Mouse (Mus musculus) adrenal gland, postnatal 25 days (tissue): ENCODE data around the gene AB124611. TPM values are rescaled to one million over a fixed set of nuclear protein-coding genes. Genes with fewer than 3 reads are reported as not detected.
"Not testable (repeated sequence)": the region's sequence is repeated elsewhere in the genome, so short reads cannot be mapped to it uniquely, and the experiment has no call there.

Source experiments
- DNase-seq: peaks from one replicate; pipeline ENCODE4 v3.0.0; 2021; ENCODE audit warnings: mixed read lengths
- total RNA-seq: library from RNA; stranded (reverse); gene quantifications from 2 replicates; pipeline ENCODE4 v1.2.3, GENCODE M21; 2021

The AB124611 gene
- total RNA-seq, 1 experiment from 2014 or later: 1.3 TPM

DNA sequence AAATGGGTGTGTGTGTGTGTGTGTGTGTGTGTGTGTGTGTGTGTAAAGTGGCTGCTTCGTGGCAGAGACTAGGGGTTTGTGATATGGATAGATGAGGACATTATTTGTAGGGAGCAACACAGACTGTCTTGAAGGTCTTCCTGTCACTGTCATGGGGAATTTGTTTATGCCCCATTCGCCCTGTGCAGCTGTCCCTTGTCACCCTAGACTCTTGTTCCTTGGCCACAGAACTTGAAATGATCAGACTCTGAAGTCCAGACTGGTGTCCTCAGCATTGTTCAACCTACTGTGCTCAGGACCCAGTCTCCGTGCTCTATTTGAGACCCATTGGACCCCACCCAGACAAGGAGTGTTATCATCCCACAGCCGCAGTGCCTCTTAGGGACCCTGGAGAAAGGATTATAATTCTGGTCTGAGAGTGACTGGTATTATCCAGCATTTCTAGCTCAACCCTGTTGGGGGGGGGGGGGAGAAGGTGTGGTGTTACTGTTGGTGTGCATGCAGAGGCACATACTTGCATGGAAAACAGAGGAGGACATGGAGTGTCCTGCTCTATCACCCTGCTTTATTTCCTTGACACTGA is 39.1 kb downstream of the AB124611 start:
- DNase-seq: no peak

DNA sequence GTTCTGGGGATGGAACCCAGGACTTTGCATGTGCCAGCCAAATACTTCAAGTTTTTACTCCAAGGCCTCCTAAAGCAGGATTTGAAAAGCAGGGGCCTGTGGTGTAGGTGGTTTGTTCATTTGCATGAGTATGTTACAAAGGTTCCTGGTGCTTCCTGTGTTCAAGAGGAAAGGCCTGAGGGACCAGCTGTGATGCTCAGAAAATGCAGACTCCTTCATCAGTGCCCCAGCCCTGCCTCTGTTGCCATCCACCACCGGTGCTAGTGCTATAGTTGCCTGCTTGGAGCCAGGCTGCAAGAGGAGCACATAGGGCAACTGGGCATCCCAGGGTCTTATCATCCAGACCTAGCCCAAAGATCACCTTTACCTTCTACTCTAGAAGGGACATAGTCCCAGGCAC is 40.6 kb downstream of the AB124611 start:
- DNase-seq: no peak

DNA sequence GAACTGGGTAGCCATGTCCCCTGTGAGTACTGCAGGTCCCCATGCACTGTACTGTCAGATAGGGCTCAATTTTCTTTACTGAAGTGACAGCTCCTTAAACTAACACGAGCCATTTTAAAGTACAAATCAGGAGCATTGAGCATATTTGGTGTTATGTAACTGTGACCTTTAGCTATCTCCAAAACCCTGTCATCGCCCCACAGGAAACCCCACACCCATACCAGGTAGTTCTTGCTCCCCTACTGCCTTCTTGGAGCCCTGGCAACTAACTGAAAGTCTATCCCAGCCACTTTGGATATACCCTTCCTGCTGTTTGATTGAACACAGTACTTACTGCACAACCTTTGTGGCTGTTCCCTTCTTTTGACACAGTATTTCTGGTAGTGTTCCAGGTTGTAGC is 41.1 kb downstream of the AB124611 start:
- no peak for DNase-seq

DNA sequence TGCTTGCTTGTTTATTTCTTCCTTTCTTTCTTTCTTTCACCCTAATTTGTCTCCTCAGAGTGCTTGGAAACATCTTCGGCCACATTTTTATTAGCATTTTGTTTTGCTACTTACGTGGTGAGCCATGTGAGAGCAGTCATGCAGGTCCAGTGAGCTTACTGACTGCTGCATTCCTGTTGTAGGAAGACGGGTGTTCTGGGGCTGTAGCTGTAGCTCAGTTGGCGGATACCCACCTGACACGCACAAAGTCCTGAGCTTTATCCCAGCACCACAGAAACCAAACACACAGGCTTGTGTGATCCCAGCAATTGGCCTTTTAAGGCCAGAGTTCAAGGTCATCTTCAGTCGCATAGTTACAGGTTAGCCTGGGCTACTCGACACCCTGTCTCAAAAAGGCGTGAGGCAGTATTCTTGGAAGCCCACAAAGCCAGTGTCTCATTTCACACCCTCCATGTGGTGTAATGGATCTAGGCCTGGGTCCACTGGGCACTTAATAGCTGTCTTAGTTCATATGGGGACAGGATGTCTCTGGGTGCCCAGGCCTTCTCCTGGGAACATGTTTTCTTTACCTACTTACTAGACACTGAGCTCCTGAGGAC is 42.8 kb downstream of the AB124611 start:
- no peak for DNase-seq

DNA sequence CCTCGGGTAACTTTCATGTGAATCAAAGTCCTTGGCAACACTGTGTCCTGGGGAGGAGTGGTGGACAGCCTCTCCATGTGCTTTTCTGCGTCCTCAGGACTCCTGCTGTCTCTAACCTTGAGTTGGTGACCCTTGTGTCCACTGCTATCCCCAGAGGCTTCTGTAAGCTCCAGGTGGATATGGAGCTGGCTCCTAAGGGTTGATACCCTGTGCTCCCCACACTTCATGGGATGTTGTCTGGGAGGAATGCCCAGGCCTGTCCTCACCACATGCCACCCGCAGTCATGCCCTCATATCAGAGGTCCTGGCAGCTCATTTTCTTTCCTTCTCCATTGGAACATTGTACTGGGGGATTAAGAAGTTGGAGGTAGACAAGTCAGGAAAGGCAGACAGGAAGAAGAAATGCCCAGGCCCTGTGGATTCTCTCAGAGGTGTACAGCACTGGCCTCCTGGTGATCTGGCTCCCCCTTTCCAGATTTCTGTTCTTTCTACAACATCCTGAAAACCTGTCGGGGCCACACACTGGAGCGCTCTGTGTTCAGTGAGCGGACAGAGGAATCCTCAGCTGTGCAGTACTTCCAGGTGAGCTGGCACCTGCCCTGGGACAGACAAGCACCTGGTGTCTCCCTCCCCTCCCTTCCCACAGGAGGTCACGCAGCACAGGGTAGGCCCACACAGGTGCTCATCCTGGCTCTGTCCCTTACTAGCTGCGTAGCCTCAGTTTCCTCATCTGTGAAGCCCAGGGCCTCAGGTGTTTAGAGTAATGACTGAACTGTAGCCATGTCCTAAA is 48.2 kb downstream of the AB124611 start:
- DNase-seq: no peak

DNA sequence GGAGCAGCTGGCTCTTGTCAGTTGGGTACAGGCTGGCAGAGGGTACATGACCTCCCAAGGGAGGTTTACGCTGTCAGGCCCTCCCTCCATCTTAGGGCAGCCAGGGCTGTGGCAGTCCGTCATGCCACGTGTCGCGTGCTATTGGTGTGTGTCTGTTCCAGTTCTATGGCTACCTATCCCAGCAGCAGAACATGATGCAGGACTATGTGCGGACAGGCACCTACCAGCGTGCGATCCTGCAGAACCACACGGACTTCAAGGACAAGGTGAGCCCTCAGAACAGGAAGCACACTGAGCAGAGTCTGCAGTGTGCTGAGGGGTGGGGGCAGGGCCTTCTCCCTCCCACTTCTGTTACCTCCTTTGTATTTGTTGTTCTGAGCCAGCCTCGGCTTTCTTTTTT is 49.3 kb downstream of the AB124611 start:
- no peak for DNase-seq

DNA sequence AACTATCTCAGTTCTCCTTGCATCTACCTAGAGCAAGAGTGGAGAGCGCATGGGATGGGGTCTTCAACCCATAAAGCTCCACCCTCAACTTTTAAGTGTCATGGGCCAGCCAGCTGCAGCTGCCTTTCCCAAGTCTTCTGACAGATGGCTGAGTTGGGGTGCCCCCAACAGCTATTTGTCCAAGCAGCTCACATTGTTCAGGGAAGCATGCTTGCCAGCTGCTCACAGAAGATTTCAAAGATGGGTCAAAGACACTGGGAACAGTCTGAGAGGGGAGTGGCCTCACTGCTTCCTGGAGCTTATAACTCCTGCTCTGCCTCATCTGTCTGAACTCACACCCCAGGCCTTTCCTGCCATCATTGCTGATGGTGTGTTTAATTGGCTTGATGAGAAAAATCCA is 50.3 kb downstream of the AB124611 start:
- no peak for DNase-seq

DNA sequence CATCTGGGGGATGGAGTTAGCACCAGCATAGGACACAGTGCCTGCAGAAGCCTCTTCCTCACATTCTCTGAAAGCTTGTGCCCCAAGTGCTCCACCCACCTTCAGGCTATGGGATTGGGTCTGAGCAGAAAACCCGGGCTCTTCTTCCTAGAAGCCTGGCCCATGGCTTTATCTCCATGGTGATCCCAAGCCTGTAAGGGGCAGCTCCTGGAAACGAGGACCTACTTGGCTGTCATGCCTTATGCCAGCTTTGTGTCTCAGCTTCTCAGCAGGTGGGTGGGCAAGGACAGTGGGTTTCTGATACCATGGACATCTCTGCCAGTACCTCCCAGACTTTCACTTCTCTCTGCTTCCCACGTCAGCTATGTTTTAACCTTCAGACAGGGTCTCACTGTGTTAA is 52.2 kb downstream of the AB124611 start:
- no peak for DNase-seq

DNA sequence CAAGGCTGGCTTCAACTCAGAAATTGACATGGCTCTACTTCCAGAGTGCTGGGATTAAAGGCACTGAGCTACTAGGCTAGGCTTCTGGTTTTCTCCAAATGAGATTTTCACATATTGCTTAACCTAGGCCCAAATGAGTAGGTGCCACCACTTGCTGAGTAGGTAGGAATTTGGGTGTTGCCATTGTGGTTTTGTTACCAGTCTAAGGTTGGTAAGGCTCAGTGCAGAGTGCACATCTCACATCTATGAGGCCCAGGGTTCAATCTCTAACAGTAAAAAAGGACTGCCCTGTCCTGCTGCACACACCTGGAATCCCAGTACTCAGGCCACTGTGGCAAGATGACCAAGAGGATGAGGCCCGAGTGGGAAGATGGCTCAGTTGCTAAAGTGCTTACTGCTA is 59.4 kb downstream of the AB124611 start:
- DNase-seq: no peak

DNA sequence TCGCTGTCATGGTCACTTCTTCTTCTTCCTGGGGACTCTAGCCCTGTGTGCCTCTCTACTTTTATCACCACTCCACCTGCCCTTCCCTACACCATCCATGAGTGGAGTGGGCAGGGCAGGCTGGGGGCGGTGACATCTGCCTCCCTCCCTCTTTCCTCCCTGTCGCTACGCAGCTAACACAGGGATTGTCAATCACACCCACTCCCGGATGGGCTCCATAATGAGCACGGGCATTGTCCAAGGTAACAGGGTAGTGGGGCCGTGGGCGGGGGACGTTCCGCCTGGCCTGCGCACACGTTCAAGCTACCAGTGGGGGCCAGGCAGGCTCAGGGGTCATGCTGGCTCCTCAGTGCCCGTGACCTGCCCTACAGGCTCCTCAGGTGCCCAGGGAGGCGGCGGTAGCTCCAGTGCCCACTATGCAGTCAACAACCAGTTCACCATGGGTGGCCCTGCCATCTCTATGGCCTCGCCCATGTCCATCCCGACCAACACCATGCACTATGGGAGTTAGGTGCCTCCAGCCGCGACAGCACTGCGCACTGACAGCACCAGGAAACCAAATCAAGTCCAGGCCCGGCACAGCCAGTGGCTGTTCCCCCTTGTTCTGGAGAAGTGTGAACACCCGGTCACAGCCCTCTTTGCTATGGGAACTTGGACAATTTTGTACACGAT is 61.8 kb downstream of the AB124611 start:
- DNase-seq: no peak

DNA sequence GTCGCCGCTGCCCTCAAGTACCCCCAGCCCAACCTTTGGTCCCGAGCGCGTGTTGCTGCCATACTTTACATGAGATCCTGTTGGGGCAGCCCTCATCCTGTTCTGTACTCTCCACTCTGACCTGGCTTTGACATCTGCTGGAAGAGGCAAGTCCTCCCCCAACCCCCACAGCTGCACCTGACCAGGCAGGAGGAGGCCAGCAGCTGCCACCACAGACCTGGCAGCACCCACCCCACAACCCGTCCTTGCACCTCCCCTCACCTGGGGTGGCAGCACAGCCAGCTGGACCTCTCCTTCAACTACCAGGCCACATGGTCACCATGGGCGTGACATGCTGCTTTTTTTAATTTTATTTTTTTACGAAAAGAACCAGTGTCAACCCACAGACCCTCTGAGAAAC is 62.4 kb downstream of the AB124611 start:
- DNase-seq: no peak

DNA sequence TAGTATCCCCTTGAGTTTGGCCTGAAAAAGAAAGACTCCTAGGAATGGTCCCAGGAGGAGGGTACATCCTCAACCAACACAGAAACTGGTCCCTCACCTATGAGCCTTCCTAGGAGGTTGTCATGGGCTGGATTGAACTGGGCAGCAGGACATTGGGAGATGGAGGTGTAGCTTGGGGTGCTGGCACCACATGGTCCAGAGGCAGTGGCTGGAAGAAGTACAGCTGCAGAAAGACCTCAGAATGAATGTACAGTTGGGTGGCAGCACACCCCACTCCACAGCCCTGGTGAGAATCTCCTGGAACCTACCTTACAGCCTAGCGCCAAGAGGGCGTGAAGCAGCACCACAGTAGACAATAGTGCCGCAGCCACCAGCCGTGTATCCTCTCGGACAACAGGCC is 63.6 kb downstream of the AB124611 start:
- DNase-seq: no peak

DNA sequence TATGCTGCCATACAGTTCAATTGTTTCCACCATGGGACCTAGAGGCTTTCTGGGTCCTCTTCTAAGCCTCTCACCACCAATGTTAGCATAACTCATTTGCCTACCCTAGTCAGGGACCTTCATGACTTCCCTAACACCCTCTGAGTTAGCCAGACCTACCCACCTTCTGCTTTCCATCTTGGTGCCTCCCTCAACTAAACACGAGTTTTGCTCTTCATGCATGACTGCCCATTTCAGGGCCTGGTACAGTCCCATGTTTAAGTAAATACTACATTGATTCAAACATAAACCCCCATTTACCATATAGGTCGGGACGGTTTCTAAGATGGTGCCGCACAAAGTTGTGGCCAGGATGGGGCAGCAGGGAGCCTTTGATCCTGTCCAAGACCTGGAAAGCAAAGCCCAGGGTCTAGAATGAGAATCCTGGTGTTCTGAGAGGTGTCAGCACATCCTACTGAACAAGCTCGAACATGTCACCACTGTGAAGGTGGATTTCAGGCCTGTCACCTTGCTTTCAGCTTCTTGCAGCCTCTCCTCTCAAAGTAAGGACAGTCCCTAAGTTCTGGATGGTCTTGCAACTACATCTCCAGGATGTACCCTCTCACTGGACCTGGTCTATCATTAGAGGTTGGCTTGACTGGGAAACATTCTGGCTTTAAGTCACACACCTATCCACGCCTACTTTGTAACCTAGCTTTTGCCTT is 65.3 kb downstream of the AB124611 start:
- DNase-seq: no peak

DNA sequence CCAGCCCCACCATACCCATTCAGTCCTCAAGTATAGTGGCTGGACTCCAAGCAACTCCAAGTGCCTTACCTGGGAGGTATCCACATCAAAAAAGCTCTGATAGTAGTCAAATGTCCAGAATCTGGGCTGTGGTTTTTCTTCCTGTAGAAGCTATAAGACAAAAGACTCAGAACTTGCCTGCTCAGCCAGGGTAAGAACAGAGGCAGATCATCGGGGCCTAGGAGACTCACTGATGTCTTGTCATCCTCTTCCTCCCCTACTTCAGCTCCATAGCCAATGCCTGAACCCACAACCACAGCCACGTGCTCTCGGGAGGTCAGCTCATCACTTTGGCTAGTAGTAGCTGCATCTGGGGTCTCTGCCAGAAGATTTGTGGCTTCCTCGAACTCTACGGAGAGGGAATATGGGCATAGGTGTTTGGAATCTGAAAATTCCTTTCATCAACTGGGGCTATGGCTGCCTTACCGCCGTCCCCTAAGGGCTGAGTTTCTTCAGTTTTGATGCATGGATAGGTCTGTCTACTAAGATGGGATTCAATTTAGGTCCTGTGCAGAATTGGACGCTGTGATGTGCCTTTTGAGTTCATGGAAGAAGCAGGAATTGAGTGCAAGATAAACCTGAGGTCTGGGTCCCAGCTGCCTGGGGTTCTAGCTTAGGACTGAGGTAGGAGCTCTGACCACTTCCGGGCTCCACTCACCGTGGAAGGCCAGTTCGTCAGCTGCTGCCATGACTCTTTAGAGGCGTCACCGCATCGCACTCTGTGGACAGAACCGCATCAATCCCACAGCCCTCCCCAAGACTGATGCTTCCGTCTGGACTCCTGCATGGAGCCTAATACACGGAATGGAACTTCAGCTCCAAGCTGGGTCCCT is 66.1 kb downstream of the AB124611 start:
- no peak for DNase-seq

DNA sequence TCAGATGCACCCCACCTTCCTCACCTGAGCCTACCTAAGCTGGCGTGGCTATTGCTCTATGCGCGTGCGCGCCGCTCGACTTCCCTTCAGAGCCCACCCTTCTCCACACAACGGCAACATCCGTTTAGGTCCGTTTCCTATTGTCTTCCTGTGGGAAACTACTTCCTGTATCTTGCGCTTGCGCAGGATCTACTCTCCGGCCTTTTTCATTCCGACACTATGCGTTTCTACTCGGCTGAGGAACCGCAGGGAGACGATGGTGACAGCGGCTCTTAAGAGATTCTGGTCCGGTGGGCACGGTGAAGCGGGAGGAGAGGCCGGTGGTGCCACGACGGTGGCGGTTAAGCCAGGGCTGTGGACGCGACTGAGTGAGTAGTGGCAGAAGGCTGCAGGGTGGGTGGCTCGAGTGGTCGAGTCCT is 66.7 kb downstream of the AB124611 start, which contains the start of the genes Timm29 and Yipf2:
Gene Timm29, plus strand, starts transcription at position 20 of the 419 bp plus-strand sequence.
Gene Yipf2, minus strand, starts transcription at position 126 of the 419 bp plus-strand sequence.
- peak; percentile 78 for DNase-seq

DNA sequence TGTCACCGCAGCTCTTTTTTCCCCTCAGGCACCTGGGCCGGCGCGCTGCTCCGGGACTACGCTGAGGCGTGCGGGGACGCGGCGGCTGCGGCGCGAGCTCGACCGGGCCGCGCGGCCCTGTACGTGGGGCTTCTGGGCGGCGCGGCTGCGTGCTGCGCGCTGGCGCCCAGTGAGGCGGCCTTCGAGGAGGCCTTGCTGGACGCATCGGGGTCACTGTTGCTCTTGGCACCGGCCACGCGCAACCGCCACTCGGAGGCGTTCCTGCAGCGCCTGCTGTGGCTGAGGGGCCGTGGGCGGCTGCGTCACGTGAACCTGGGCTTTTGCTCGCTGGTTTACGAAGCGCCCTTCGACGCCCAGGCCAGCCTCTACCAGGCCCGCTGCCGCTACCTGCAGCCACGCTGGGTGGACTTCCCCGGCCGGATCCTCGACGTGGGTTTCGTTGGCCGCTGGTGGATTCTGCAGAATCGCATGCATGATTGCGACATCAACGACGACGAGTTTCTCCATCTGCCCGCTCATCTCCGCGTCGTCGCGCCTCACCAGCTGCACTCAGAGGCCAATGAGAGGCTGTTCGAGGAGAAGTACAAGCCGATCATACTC is 67.2 kb downstream of the AB124611 start:
- peak; percentile 64 for DNase-seq

DNA sequence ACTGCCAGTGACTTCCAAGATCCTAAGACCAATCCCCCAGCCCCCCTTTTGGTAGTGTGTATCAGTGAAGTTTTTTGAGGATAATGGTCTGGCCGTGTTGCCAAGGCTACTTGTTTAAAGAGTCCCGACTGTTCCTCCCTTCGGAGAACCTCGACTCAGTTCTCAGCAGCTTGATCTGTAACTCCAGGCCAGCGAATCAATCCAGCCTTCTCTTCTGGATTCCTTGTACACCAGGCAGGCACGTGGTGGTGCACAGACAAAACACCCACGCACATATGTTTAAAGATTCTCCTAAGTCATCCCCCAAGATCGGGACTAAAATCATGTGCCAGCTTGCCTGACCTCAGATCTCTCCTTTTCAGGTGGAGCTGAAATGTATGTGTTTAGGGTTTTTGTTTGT is 68.4 kb downstream of the AB124611 start:
- not testable (repeated sequence) for DNase-seq

DNA sequence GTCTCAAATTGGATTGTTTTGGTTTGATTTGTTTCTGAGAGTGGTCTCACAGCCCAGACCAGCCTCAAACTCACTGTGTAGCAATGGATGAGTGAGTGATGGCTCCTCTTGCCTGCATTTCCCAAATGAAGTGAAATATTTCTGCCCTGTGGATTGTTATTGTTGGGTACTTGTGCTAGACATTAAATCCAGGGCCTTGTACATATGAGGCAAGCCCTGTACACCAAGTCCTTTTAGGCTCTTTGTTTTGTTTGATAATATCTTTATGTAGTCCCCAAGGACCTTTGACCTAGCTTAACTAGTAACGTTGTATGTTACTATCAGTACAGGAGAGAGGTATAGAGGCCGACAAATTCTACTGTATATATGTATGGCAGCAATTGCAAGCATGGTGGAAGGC is 68.9 kb downstream of the AB124611 start:
- no peak for DNase-seq
